Mouse (Mus musculus): Measurements from ENCODE around the gene Ubash3a. TPM values are rescaled to one million over a fixed set of nuclear protein-coding genes. Genes with fewer than 3 reads are reported as not detected.

The Ubash3a gene
- polyA plus RNA-seq, 2 experiments: 0.30 to 0.51 TPM

DNA sequence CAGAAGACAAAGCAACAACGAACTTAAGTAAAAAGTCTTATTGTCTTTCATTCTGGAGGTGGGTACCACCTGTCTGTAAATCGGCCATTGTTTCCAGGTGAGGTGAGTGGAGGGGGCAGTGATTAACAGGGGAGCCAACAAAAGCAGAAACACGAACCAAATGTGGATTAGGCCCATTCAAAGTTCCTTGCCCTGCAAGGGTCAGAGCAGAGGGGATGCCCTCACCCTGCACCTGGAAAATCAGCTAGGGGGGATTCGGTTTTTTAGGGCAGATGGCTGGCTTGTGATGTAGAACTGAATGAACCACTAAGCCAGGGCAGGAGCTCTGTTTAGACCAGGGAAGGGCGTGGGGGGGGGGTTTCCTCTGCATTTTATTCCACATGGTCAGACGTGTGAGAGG is 56.7 kb downstream of the Ubash3a start:
- H3K4me3 ChIP-seq (replicated peaks; ENCODE audit: low read length): no peak overlapping the region
- no peak overlapping the region for H3K27ac ChIP-seq (replicated peaks; ENCODE audit: low read depth, low read length)
- no peak for ATAC-seq (ENCODE audit: low FRiP score, low read depth)
- no peak overlapping the region for H3K4me2 ChIP-seq (replicated peaks; ENCODE audit: low read depth, low read length, severe bottlenecking)
- WGBS: 52% methylated on average over 6 of the region's 6 CpGs
- H3K4me1 ChIP-seq (ENCODE audit: control insufficient read depth, insufficient read depth, low read length): no peaks in the 10 kb centered on the region
- TF ChIP-seq POLR2A (IDR thresholded peaks at IDR 0.05; ENCODE audit: borderline replicate concordance, extremely low read depth, insufficient read depth, insufficient read length): no peak
- no peaks in the 10 kb centered on the region for H3K36me3 ChIP-seq (ENCODE audit: control insufficient read depth, insufficient read depth, low read length)
- no peaks in the 10 kb centered on the region for H3K27me3 ChIP-seq (ENCODE audit: control insufficient read depth, insufficient read depth, low read length)
- H3K9ac ChIP-seq (ENCODE audit: low read depth, low read length, severe bottlenecking): no peak overlapping the region
- H3K9me3 ChIP-seq (ENCODE audit: control insufficient read depth, low read length): no peaks in the 10 kb centered on the region
- no peak for DNase-seq (ENCODE audit: low spot score)

GRCm38 (mm10) chr17:31265171-31265572 is 57.5 kb downstream of the Ubash3a start:
- no peaks in the 10 kb centered on the region for H3K27me3 ChIP-seq (ENCODE audit: control insufficient read depth, insufficient read depth, low read length)
- H3K9me3 ChIP-seq (ENCODE audit: control insufficient read depth, low read length): no peaks in the 10 kb centered on the region
- 13% methylated on average over 3 of the region's 3 CpGs for WGBS
- H3K4me3 ChIP-seq (replicated peaks; ENCODE audit: low read length): no peak overlapping the region
- no peaks in the 10 kb centered on the region for H3K36me3 ChIP-seq (ENCODE audit: control insufficient read depth, insufficient read depth, low read length)
- DNase-seq (ENCODE audit: low spot score) (no peak), ATAC-seq (ENCODE audit: low FRiP score, low read depth) (no peak)
- no peaks in the 10 kb centered on the region for H3K4me1 ChIP-seq (ENCODE audit: control insufficient read depth, insufficient read depth, low read length)
- H3K4me2 ChIP-seq (replicated peaks; ENCODE audit: low read depth, low read length, severe bottlenecking): no peak overlapping the region
- TF ChIP-seq POLR2A (IDR thresholded peaks at IDR 0.05; ENCODE audit: borderline replicate concordance, extremely low read depth, insufficient read depth, insufficient read length): no peak
- H3K9ac ChIP-seq (ENCODE audit: low read depth, low read length, severe bottlenecking): no peak overlapping the region
- H3K27ac ChIP-seq (replicated peaks; ENCODE audit: low read depth, low read length): no peak overlapping the region

- Histone ChIP-seq H3K27me3 (ENCODE audit: control insufficient read depth, insufficient read depth, low read length) (no peaks in the 10 kb centered on the region), H3K4me2 (replicated peaks; ENCODE audit: low read depth, low read length, severe bottlenecking) (no peak overlapping the region), H3K4me1 (ENCODE audit: control insufficient read depth, insufficient read depth, low read length) (no peaks in the 10 kb centered on the region), H3K9me3 (ENCODE audit: control insufficient read depth, low read length) (no peaks in the 10 kb centered on the region), H3K36me3 (ENCODE audit: control insufficient read depth, insufficient read depth, low read length) (no peaks in the 10 kb centered on the region), H3K27ac (replicated peaks; ENCODE audit: low read depth, low read length) (no peak overlapping the region), H3K9ac (ENCODE audit: low read depth, low read length, severe bottlenecking) (no peak overlapping the region), H3K4me3 (replicated peaks; ENCODE audit: low read length) (no peak overlapping the region)
- ATAC-seq (ENCODE audit: low FRiP score, low read depth): no peak
- 88% methylated on average over 9 of the region's 9 CpGs for whole genome bisulfite sequencing
- TF ChIP-seq POLR2A (IDR thresholded peaks at IDR 0.05; ENCODE audit: borderline replicate concordance, extremely low read depth, insufficient read depth, insufficient read length): no peak
- DNase-seq (ENCODE audit: low spot score): no peak
Observed at GRCm38 (mm10) chr17:31265831-31266230, 58.2 kb downstream of the Ubash3a start.

DNA sequence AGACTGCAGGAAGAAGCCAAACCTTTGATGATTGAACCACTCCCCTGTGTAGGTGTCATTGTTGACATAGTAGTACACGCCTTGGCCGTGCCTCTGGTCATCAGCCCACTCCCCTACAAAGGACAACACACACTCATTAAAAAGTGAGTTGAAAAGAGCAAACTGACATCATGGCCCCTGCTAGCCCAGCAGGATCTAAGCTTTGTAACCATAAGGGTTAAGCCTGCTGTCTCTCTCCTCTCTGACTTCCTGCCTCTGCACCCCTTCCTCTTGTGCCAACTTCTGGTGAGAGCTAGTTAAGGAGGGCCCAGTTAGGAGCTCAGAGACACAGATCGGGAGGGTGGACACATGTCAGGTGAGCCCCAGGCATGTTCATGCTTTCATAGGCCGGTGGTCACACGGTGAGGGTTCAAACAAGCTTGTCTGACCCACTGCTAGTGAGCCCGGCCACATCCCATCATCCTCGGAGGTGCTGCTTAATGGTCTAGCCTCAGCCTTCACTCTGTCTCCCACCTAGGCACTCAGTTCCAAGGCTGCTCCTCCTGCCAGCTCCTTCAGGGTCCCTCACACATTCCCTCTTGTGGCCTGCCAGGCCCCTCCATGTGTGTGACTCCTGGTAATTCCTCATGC is 58.8 kb downstream of the Ubash3a start:
- 71% methylated on average over 7 of the region's 7 CpGs for WGBS
- DNase-seq (ENCODE audit: low spot score) (no peak), ATAC-seq (ENCODE audit: low FRiP score, low read depth) (no peak)
- Histone ChIP-seq H3K4me1 (ENCODE audit: control insufficient read depth, insufficient read depth, low read length) (no peaks in the 10 kb centered on the region), H3K4me2 (replicated peaks; ENCODE audit: low read depth, low read length, severe bottlenecking) (no peak overlapping the region), H3K27ac (replicated peaks; ENCODE audit: low read depth, low read length) (no peak overlapping the region), H3K4me3 (replicated peaks; ENCODE audit: low read length) (no peak overlapping the region), H3K36me3 (ENCODE audit: control insufficient read depth, insufficient read depth, low read length) (no peaks in the 10 kb centered on the region), H3K9ac (ENCODE audit: low read depth, low read length, severe bottlenecking) (no peak overlapping the region), H3K27me3 (ENCODE audit: control insufficient read depth, insufficient read depth, low read length) (no peaks in the 10 kb centered on the region), H3K9me3 (ENCODE audit: control insufficient read depth, low read length) (no peaks in the 10 kb centered on the region)
- TF ChIP-seq POLR2A (IDR thresholded peaks at IDR 0.05; ENCODE audit: borderline replicate concordance, extremely low read depth, insufficient read depth, insufficient read length): no peak

DNA sequence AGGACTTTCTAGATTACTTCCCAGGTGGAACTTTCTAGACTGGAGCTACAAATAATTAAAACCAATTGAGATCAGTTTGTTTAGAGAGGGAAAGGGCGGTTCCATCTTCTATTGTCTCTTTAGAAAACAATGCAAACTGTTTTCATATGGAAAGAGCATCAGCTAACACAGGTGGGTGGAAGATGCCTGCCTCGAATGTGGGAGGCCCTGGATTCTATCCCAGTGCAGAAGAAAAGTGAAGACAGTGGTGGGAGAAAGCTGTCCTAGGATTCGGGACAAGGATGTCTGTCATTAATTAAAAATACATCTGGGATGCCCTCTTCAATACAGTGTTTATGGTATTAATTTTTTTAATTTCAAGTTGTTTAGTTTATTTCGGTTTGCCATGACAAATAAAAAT is 59.5 kb downstream of the Ubash3a start:
- H3K4me2 ChIP-seq (replicated peaks; ENCODE audit: low read depth, low read length, severe bottlenecking): no peak overlapping the region
- ATAC-seq (ENCODE audit: low FRiP score, low read depth): no peak

More for the DNA sequence above, 59.5 kb downstream of the Ubash3a start:
- no peaks in the 10 kb centered on the region for H3K27me3 ChIP-seq (ENCODE audit: control insufficient read depth, insufficient read depth, low read length)
- DNase-seq (ENCODE audit: low spot score): no peak
- no peak overlapping the region for H3K27ac ChIP-seq (replicated peaks; ENCODE audit: low read depth, low read length)
- H3K36me3 ChIP-seq (ENCODE audit: control insufficient read depth, insufficient read depth, low read length): no peaks in the 10 kb centered on the region
- WGBS: 74% methylated on average over 4 of the region's 4 CpGs
- H3K4me1 ChIP-seq (ENCODE audit: control insufficient read depth, insufficient read depth, low read length): no peaks in the 10 kb centered on the region
- no peak for TF ChIP-seq POLR2A (IDR thresholded peaks at IDR 0.05; ENCODE audit: borderline replicate concordance, extremely low read depth, insufficient read depth, insufficient read length)
- H3K9ac ChIP-seq (ENCODE audit: low read depth, low read length, severe bottlenecking): no peak overlapping the region
- H3K9me3 ChIP-seq (ENCODE audit: control insufficient read depth, low read length): no peaks in the 10 kb centered on the region
- no peak overlapping the region for H3K4me3 ChIP-seq (replicated peaks; ENCODE audit: low read length)
